Mouse (Mus musculus): ENCODE results near the gene Aff1.

Aff1 gene

GRCm38 (mm10) chr5:103776842-103777241 lies 84.7 kb downstream of the Aff1 start:
- DNase-seq = no peak

- DNase-seq = no peak
Observed at GRCm38 (mm10) chr5:103777446-103777845, 85.3 kb downstream of the Aff1 start.

GRCm38 (mm10) chr5:103778314-103779117 lies 86.3 kb downstream of the Aff1 start:
- peak; percentile 31 to 36 for DNase-seq

- DNase-seq = no peak
Observed at GRCm38 (mm10) chr5:103779836-103780235, 87.7 kb downstream of the Aff1 start.

GRCm38 (mm10) chr5:103780266-103780665 lies 88.1 kb downstream of the Aff1 start:
- no peak for DNase-seq

GRCm38 (mm10) chr5:103780836-103781235 lies 88.7 kb downstream of the Aff1 start:
- peak; percentile 61 to 65 for DNase-seq

GRCm38 (mm10) chr5:103783086-103783668 lies 91.0 kb downstream of the Aff1 start:
- no peak for DNase-seq

- no peak for DNase-seq
Observed at GRCm38 (mm10) chr5:103786096-103786495, 93.9 kb downstream of the Aff1 start.

GRCm38 (mm10) chr5:103788476-103788875 lies 96.3 kb downstream of the Aff1 start:
- DNase-seq = peak; percentile 20 to 37

GRCm38 (mm10) chr5:103788976-103789375 lies 96.8 kb downstream of the Aff1 start:
- peak in 1 of 2 experiments; percentile 51 for DNase-seq

- peak; percentile 87 to 88 for DNase-seq
Observed at GRCm38 (mm10) chr5:103789619-103790116, 97.5 kb downstream of the Aff1 start.

GRCm38 (mm10) chr5:103791741-103792140 lies 99.6 kb downstream of the Aff1 start:
- DNase-seq = no peak

- no peak for DNase-seq
Observed at GRCm38 (mm10) chr5:103795121-103795520, 102.9 kb downstream of the Aff1 start.

- DNase-seq = no peak
Observed at GRCm38 (mm10) chr5:103796035-103796434, 103.9 kb downstream of the Aff1 start.

GRCm38 (mm10) chr5:103797774-103798173 lies 105.6 kb downstream of the Aff1 start:
- DNase-seq = no peak

- DNase-seq = no peak
Observed at GRCm38 (mm10) chr5:103799438-103799837, 107.3 kb downstream of the Aff1 start.

GRCm38 (mm10) chr5:103800009-103800408 lies 107.8 kb downstream of the Aff1 start:
- DNase-seq = no peak

- no peak for DNase-seq
Observed at GRCm38 (mm10) chr5:103803386-103803785, 111.2 kb downstream of the Aff1 start.

- peak; percentile 56 to 63 for DNase-seq
Observed at GRCm38 (mm10) chr5:103803927-103804590, 111.9 kb downstream of the Aff1 start.

- no peak for DNase-seq
Observed at GRCm38 (mm10) chr5:103806851-103807578, 114.8 kb downstream of the Aff1 start.

- DNase-seq = no peak
Observed at GRCm38 (mm10) chr5:103807637-103808312, 115.6 kb downstream of the Aff1 start.

GRCm38 (mm10) chr5:103809674-103810330 lies 117.6 kb downstream of the Aff1 start:
- DNase-seq = no peak

Measured in cerebellum, adult 18-20 months (tissue).